Mouse (Mus musculus): ENCODE measurements around the gene Gphn.

- TF ChIP-seq POLR2A (IDR thresholded peaks at IDR 0.05; ENCODE audit: control insufficient read depth, low read depth, low read length) (no peak), CTCF (IDR thresholded peaks at IDR 0.05; ENCODE audit: control insufficient read depth, insufficient read depth, insufficient replicate concordance, low read depth, low read length) (no peak)
Observed at GRCm38 (mm10) chr12:78717783-78718182, 491.6 kb downstream of the Gphn start.
